Mouse (Mus musculus) heart, adult 2 months (tissue): ENCODE data around the gene Zdhhc18.
"Not testable (repeated sequence)": the region's sequence is repeated elsewhere in the genome, so short reads cannot be mapped to it uniquely, and the experiment has no call there.

Source experiments
- CTCF ChIP-seq: fragments of 200-600 bp; IDR thresholded peaks from 2 replicates; pipeline ENCODE4 v1.8.1; 2022; ENCODE audit warnings: antibody characterized with exemption, mild to moderate bottlenecking, moderate library complexity
- EP300 ChIP-seq: fragments of 200-500 bp; IDR thresholded peaks from 2 replicates; pipeline ENCODE4 v1.6.1; 2011; ENCODE audit warnings: low read depth, low read length, control low read depth; ENCODE audit not compliant: insufficient read depth
- POLR2A ChIP-seq: fragments of 200-500 bp; IDR thresholded peaks from 2 replicates; pipeline ENCODE4 v1.6.1; 2011; ENCODE audit warnings: mild to moderate bottlenecking, low read depth, low read length, control low read depth; ENCODE audit not compliant: insufficient read depth

- not testable (repeated sequence) for TF ChIP-seq CTCF, POLR2A, EP300
Observed at GRCm38 (mm10) chr4:133654070-133654469, 4.1 kb upstream of the Zdhhc18 start.
